Mouse (Mus musculus) cerebellum, adult 18-20 months (tissue): Measurements from ENCODE around the gene Lonrf2.

Experiments used
- DNase-seq, 2 experiments: peaks; one replicate each; pipeline ENCODE4 v3.0.0; 2021

Lonrf2 gene

GRCm38 (mm10) chr1:38767812-38768211 lies 68.7 kb downstream of the Lonrf2 start:
- peak; percentile 38 to 58 for DNase-seq

GRCm38 (mm10) chr1:38766661-38767572 lies 69.6 kb downstream of the Lonrf2 start:
- no peak for DNase-seq

- no peak for DNase-seq
These were observed 70.3 kb downstream of the Lonrf2 start for GRCm38 (mm10) chr1:38766254-38766653.

DNA sequence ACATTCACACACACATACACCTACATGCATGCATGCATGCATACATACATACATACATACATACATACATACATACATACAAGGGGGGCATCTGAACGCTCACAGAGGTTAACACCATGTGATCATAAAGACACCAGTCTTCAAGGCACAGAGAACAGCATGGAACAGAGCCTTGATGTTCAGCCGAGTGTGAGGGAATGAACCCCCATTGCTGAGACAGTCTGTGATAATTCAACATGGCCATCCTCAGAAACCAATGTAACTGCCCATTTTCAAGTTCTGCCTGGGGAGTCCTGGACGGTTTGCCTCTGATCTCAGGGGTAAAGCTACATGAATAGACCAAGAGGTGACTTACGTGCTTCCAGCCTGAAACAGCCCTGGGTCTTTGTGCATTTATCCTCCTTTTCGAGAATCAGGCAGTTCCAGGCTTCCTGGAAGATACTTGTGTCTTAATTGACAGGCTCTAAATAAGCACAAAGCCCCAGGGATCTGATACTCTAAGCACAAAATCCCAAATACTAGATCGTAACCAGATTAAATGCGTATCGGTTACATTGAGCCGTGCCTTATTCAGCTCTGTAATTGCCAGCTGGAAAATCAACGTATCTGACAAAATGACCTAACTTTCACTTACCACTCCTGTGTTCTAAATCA lies 72.4 kb downstream of the Lonrf2 start:
- DNase-seq, result no peak

DNA sequence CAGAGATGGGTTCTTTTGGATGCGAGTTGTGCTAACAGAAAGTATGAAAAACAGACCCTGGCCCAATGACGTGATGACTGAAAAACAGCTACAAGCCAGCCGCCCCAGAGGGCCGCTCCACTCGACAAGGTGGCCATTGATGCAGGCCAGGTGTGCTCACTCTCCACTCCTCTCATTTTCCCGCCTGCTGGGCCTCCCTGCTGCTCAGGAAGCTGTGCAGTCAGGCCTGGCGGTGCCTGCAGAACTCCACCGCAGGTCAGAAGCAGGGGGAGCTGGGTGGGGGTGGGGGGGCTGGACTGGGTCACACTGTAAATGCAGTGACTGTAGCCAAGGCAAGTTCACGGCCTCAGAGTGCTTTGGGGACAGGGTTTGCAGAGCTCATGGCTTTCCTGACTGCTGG lies 76.1 kb downstream of the Lonrf2 start:
- DNase-seq, result no peak

- peak; percentile 44 to 55 for DNase-seq
These were observed 78.6 kb downstream of the Lonrf2 start for GRCm38 (mm10) chr1:38757791-38758403.

DNA sequence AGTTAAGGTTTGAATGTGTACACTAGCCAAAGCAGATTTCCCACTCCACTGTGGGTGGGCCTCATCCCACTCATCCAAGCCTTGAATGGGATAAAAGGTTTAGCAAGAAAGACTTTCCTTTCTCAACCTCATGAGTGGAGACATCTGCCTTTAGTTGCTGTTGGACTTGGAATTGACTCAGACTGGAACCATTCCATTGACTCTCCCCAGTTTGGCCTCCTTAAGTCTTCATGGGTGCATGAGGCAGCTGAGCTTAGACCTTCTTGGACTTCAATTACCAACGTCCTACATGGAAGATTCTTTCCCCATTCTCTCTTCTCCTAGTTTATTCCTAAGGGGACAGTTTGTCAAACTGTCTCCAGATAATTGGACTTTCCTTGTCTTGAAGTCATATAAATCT lies 92.6 kb downstream of the Lonrf2 start:
- no peak for DNase-seq
